Mouse (Mus musculus): ENCODE measurements around the gene Fbxw4. TPM values are rescaled to one million over a fixed set of nuclear protein-coding genes. Genes with fewer than 3 reads are reported as not detected.
"Not testable (repeated sequence)": the region's sequence is repeated elsewhere in the genome, so short reads cannot be mapped to it uniquely, and the experiment has no call there.

The Fbxw4 gene
- total RNA-seq, 2 experiments from 2014 or later, result 41.2 to 41.7 TPM

DNA sequence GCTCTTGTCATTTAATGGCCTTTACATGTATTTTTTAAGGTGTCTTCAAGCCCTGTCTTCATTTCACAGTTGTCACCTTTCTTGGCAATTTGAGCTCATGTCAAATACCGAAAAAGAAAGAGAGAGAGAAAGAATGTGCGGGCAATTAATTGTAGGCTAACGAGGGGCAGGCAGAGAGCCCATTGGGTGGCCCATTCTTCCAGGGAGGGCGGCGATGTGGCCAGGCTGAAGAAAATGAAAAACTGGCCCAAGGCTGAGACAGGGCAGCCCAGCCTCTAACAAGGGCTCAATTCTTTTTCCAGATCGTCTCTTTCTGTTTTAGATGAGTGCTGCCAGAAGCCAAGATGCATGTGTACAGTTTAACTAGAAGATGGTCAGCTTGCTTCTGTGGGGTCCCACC is 6.1 kb downstream of the Fbxw4 start:
- TF ChIP-seq CTCF (IDR thresholded peaks at IDR 0.05), result no peak

DNA sequence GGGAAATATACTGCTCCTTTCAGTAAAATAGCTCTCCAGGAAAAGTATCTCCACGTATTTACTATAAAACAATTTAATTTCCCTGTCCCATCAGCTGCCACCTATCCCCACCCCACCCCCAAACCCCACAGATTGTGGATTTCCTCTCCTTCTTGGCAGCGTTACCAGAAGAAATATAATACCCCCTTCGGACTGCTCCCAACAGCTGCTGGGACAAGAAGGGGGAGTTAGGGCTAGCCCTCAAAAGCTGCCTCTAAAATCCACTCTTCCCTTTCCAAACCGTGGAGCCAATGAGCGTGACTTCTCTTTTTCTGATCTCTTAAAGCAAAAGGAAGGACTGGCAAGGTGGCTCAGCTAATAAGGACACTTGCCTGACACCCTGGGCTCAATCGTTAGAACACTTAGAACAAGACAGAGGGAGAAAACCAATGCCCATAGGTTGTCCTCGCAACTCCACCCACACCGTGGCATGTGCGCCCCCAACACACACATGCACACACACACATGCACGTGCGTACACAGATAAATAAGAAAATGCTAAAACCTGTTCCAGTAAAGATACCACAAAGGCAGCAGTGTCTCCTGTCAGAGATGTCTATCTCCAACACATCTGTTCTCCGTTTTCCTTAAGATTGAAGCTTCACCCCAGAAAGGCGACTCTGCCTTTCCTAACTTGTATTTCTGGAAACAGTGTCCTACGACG is 7.7 kb downstream of the Fbxw4 start:
- Histone ChIP-seq H3K4me3 (no peak overlapping the region), H3K27ac (no peak overlapping the region)
- TF ChIP-seq CTCF (IDR thresholded peaks at IDR 0.05), result no peak
- no peak for DNase-seq (ENCODE audit: extremely low spot score in 1 of 2, low spot score in 2 of 2)
- intact Hi-C loops (cut with DNase I), result no loop called here

More for the DNA sequence above, 6.1 kb downstream of the Fbxw4 start:
- no peak overlapping the region for H3K27ac ChIP-seq
- intact Hi-C loops (cut with DNase I), result no loop called here
- no peak for DNase-seq (ENCODE audit: extremely low spot score in 1 of 2, low spot score in 2 of 2)
- no peak overlapping the region for H3K4me3 ChIP-seq

DNA sequence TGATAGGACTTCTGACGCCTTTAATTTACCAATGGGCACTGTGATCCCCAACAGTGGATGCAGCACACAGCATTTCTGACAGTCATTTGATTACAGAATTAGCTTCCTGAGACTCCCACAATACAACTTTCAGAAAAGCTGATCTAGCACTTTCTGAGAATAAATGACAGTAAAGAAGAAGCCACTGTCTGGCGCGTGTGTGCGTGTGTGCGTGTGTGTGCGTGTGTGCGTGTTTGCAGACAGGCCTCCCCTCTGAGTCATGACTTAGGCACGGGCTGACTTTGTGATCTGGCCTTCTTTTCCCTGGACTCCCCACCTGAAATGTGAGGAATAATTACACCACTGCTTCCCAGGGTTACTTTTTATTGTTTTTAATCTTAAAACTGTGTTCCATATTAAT is 8.6 kb downstream of the Fbxw4 start:
- TF ChIP-seq CTCF (IDR thresholded peaks at IDR 0.05), result no peak
- DNase-seq (ENCODE audit: extremely low spot score in 1 of 2, low spot score in 2 of 2), result no peak
- intact Hi-C loops (cut with DNase I), result no loop called here
- no peak overlapping the region for H3K27ac ChIP-seq
- no peak overlapping the region for H3K4me3 ChIP-seq

DNA sequence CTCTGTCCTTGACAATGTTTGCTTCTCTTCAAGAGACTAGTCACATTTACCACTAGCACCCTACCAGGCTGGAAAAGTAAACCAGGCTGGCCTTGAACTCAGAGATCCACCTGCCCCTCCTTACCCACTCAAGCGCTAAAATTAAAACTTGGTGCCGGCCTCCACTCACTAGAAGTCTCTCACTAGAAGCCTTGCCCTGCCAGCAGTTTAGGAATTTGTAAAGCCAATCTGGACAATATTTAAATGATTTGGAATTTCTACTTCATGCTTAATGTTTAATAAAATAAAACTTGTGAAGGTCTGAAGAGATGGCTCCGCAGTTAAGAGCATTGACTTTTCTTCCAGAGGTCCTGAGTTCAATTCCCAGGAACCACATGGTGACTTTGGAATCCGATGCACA is 10.3 kb downstream of the Fbxw4 start:
- Histone ChIP-seq H3K27ac (no peak overlapping the region), H3K4me3 (no peak overlapping the region)
- DNase-seq (ENCODE audit: extremely low spot score in 1 of 2, low spot score in 2 of 2), result no peak
- TF ChIP-seq CTCF (IDR thresholded peaks at IDR 0.05), result no peak
- intact Hi-C loops (cut with DNase I), result no loop called here

DNA sequence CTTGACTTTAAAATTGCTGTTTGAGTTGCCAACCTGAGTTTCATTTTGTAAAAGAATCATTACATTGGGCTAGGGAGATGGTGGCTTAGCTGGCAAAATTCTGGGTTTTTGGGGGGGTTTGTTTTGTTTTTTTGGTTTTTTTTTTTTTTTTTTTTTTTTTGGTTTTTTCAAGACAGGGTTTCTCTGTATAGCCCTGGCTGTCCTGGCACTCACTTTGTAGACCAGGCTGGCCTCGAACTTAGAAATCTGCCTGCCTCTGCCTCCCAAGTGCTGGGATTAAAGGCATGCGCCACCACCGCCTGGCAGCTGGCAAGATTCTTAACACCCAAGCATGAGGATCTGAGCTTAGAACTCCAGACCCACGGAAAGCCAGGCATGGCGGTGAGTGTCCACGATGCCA is 11.6 kb downstream of the Fbxw4 start:
- H3K27ac ChIP-seq; intact Hi-C loops (cut with DNase I); H3K4me3 ChIP-seq; DNase-seq (ENCODE audit: extremely low spot score in 1 of 2, low spot score in 2 of 2): not testable (repeated sequence)

DNA sequence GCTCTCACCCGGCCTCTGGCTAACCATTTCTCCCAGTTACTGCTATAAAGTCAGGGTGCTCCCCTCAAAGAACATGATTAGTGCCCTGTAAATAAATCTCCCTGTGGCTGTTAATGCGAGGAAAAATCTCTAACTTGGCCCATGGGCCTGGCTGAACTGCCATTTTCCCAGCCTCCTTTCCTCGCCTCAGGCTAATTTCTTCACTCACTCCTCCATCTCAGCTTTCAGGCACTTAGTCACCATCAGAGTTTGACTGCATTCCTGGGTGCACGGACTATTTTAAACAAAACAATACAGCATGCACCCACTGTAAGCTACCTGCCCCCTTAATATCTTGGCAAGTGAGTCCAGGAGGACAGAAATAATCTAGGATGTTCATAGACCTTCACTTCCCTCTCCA is 13.2 kb downstream of the Fbxw4 start:
- Histone ChIP-seq H3K27ac (no peak overlapping the region), H3K4me3 (no peak overlapping the region)
- intact Hi-C loops (cut with DNase I), result no loop called here
- no peak for DNase-seq (ENCODE audit: extremely low spot score in 1 of 2, low spot score in 2 of 2)
- TF ChIP-seq CTCF (IDR thresholded peaks at IDR 0.05), result no peak

DNA sequence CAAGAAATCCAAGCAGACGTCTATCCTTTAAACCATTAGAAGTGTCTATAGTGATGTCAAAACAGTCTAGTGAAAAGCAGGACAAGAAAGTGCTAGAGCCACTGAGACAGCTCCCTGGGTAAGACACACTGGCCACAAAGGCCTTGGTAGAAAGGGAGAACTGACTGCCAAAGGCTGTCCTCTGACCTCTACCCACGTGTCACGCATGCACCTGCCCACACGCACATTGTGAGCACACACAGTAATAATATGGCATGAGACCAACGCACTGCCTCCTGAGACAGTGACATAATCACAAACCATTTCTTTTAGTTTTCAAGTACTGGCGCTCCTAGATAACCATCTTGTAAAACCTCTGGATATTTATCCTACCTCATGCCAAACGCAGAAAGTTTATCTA is 19.4 kb downstream of the Fbxw4 start:
- Histone ChIP-seq H3K27ac (no peak overlapping the region), H3K4me3 (no peak overlapping the region)
- no peak for TF ChIP-seq CTCF (IDR thresholded peaks at IDR 0.05)
- intact Hi-C loops (cut with DNase I), result no loop called here
- DNase-seq (ENCODE audit: extremely low spot score in 1 of 2, low spot score in 2 of 2), result no peak

DNA sequence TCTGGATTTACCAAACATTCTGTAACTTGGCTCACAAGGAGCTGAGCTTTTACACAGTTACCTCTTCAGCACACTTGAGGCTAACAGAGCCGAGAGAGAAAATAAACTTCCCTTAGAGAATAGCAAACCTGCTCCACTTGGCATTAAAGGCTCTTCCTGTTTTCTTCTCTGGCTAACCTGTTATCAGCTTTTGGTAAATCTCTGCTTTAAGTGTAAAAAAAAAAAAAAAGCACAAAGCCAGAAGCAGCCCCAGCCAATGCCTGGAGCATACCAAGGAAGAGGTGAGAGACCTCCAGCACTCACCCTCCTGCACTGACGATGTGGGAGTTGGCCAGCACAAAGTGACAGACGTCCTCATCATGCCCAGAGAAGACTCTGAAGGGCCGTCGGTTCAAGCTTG is 24.2 kb downstream of the Fbxw4 start:
- no peak for DNase-seq (ENCODE audit: extremely low spot score in 1 of 2, low spot score in 2 of 2)
- no peak for TF ChIP-seq CTCF (IDR thresholded peaks at IDR 0.05)
- no peak overlapping the region for H3K27ac ChIP-seq
- intact Hi-C loops (cut with DNase I), result no loop called here
- no peak overlapping the region for H3K4me3 ChIP-seq

DNA sequence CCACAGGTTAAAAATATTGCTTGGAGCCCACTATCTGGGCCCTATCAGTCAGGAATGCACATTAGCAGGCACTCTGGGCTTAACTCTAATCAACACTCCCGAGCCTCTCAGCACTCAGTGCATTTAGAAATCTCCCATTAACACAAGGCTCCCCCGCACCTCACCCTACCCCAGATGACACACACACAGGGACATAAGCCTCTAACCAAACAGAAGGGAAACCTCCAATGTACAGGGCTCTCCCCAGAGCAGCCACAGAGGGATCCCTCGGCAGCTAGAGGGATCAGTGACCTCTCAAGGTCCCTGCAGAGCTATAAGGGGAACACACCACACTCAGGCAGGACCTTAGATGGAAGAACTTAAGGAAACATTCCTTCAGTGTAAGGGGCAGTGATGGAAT is 28.5 kb downstream of the Fbxw4 start:
- intact Hi-C loops (cut with DNase I), result no loop called here
- Histone ChIP-seq H3K4me3 (no peak overlapping the region), H3K27ac (no peak overlapping the region)
- no peak for DNase-seq (ENCODE audit: extremely low spot score in 1 of 2, low spot score in 2 of 2)
- no peak for TF ChIP-seq CTCF (IDR thresholded peaks at IDR 0.05)

DNA sequence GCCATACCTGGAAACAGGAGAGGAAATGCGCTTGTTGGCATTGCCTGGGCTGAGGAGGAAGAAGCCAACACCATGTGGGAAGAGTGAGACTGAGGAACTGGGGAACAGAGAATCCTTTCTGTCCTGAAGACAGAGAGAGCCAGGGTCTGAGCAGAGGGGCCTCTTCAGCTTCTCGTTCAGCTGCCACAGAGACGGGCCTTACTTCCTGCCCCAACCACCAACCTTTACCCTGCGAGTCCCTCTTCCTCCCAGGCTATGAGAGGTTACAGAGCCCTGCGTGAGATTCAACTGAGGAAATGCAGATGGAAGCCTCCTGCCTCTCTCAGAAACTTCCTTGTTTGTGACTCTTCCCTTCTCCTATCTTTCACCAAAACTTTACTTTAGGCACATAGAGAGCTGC is 29.2 kb downstream of the Fbxw4 start:
- Histone ChIP-seq H3K4me3 (no peak overlapping the region), H3K27ac (no peak overlapping the region)
- no peak for TF ChIP-seq CTCF (IDR thresholded peaks at IDR 0.05)
- intact Hi-C loops (cut with DNase I), result no loop called here
- DNase-seq (ENCODE audit: extremely low spot score in 1 of 2, low spot score in 2 of 2), result no peak

DNA sequence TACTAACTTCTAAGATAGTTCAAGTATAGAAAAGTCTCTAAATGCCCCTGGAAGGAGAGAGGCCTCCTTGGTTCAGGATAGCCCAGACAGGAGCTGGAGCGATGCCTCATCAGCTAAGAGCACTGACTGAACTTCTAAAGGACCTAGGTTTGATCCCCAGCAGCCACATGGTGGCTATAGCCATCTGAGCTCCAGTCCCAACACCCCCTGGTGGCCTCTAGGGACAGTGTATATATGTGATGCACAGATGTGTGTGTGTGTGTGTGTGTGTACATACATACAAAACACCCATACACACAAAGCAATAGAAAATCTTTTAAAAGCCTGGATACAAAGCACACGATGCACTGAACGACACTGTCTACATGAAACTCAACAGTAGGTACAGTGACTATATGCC is 30.9 kb downstream of the Fbxw4 start:
- Histone ChIP-seq H3K4me3 (no peak overlapping the region), H3K27ac (no peak overlapping the region)
- DNase-seq (ENCODE audit: extremely low spot score in 1 of 2, low spot score in 2 of 2), result no peak
- peak; percentile 16 for TF ChIP-seq CTCF (IDR thresholded peaks at IDR 0.05)
- intact Hi-C loops (cut with DNase I), result no loop called here

DNA sequence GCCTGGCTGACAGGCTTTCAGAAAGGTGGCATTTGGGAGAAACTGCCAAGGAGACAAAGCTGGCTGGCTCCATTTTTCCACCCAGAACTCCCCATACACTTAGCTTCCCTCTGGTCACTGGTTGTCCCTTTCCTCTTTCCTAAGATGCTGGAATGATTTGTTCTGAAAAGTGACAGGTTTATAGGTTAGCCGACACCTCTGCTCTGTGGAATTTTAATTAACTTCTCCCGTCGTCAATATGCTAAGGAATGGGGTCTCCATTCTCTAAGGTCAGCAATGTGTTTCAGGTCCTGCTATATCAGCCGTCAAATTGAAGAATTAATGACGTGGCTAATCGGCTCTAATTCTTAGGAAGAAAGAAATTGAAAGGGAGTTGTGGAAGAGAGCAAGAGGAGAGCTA is 31.5 kb downstream of the Fbxw4 start:
- Histone ChIP-seq H3K27ac (no peak overlapping the region), H3K4me3 (no peak overlapping the region)
- DNase-seq (ENCODE audit: extremely low spot score in 1 of 2, low spot score in 2 of 2), result no peak
- intact Hi-C loops (cut with DNase I), result no loop called here
- TF ChIP-seq CTCF (IDR thresholded peaks at IDR 0.05), result no peak

DNA sequence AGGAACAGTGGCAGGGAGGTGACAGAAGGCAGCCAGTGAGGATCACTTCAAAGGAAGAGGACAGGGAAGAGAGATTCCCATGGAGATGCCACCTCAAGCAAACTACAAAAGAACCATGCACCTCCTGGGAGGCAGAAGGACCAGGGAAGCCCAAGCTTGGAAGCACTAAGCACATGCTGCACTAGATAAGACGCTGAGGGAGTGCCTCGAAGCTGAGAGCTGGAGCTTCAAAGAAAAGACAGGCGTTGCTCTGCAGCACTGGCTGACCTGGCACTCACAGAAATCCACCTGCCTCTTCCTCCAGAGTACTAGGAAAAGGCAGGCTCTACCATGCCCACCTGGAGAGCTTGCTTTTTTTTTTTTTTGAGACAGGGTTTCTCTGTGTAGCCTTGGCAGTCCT is 33.1 kb downstream of the Fbxw4 start:
- Histone ChIP-seq H3K27ac (no peak overlapping the region), H3K4me3 (no peak overlapping the region)
- no peak for TF ChIP-seq CTCF (IDR thresholded peaks at IDR 0.05)
- intact Hi-C loops (cut with DNase I), result no loop called here
- no peak for DNase-seq (ENCODE audit: extremely low spot score in 1 of 2, low spot score in 2 of 2)
